Mouse (Mus musculus): ENCODE measurements around the gene Krt84.

Gene Krt84

GRCm38 (mm10) chr15:101495266-101495665 lies 37.4 kb downstream of the Krt84 start:
- CTCF ChIA-PET, result no interaction called here

GRCm38 (mm10) chr15:101494203-101494602 lies 38.4 kb downstream of the Krt84 start:
- CTCF ChIA-PET, result no interaction called here

- CTCF ChIA-PET, result no interaction called here
These were observed 38.9 kb downstream of the Krt84 start for GRCm38 (mm10) chr15:101493713-101494112.

GRCm38 (mm10) chr15:101492718-101493117 lies 39.9 kb downstream of the Krt84 start:
- CTCF ChIA-PET, result no interaction called here

GRCm38 (mm10) chr15:101491431-101491830 lies 41.2 kb downstream of the Krt84 start, which contains the start of gene Krt83:
TSS of gene Krt83 (minus strand) at chr15:101491512.
- CTCF ChIA-PET, result no interaction called here

- CTCF ChIA-PET, result no interaction called here
These were observed 46.5 kb downstream of the Krt84 start for GRCm38 (mm10) chr15:101485911-101486635.

GRCm38 (mm10) chr15:101484939-101485338 lies 47.7 kb downstream of the Krt84 start:
- CTCF ChIA-PET, result no interaction called here

- CTCF ChIA-PET, result no interaction called here
These were observed 49.0 kb downstream of the Krt84 start for GRCm38 (mm10) chr15:101483646-101484045.

- CTCF ChIA-PET, result no interaction called here
These were observed 50.6 kb downstream of the Krt84 start for GRCm38 (mm10) chr15:101482056-101482455.

- CTCF ChIA-PET, result interaction anchor here (0.6 kb wide), 1 partner anchor 18 kb away, joined by 4 read pairs; no protein-coding TSS in a partner anchor
These were observed 53.0 kb downstream of the Krt84 start for GRCm38 (mm10) chr15:101479666-101480060.

GRCm38 (mm10) chr15:101479007-101479665 lies 53.5 kb downstream of the Krt84 start:
- CTCF ChIA-PET, result interaction anchor here (0.6 kb wide), 1 partner anchor 18 kb away, joined by 4 read pairs; no protein-coding TSS in a partner anchor
